Mouse (Mus musculus): ENCODE results near the gene Hinfp. TPM values are rescaled to one million over a fixed set of nuclear protein-coding genes. Genes with fewer than 3 reads are reported as not detected.

The Hinfp gene
- total and polyA plus RNA-seq, 2 experiments: 7.6 to 16.9 TPM

DNA sequence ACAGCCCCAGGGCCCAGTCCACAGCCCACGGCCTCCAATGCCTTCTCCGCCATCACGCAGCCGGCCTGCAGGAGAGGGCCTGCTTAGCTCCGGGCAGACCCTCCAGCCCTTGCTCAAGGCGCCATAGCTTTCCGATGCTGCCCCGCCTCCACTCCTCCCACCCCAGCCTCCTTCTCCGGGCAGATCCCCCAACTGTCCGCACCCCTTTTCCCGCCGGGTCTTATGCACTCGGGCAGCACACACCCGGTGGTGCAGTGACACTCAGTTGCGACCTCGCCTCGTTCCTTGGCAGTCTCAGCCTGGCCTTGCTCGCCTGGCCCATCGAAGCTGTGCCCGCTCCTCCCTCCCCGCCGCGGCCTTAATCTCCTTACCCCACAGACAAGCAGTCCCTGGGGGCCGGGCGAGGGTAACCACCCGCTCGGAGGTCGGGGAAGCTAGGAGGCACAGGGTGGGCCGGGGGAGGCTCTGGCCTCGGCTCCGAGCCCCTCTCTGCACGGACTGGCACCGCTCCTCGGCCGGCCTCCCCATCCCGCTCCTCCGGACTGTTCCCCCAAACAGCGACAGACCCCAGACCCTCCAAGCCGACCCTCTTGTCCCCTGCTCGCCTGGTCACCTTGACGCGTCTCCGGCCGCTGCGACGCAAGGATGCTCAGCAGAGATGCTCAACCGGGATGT, 17.9 kb downstream of the Hinfp start:
- 10% methylated on average over 45 of the region's 47 CpGs for WGBS
- Histone ChIP-seq H3K9ac (ENCODE audit: low read depth, low read length) (peak overlapping the region; percentile 14; the same call in 1 of the 2 replicates), H3K36me3 (ENCODE audit: control insufficient read depth, insufficient read depth, low read length) (0 out of 2 replicates have a peak, but pooled peaks cover 2% of the 10 kb centered on the region), H3K79me2 (ENCODE audit: control insufficient read depth, insufficient read depth, low read length) (no peaks in the 10 kb centered on the region), H3K4me1 (ENCODE audit: control insufficient read depth, insufficient read depth, low read length) (peaks cover 4% of the 10 kb centered on the region; the same call in 1 of the 2 replicates), H3K27me3 (ENCODE audit: control insufficient read depth, insufficient read depth, low read length) (peaks cover 13% of the 10 kb centered on the region), H3K27ac (replicated peaks; ENCODE audit: insufficient read depth, low read depth, low read length) (no peak overlapping the region), H3K4me3 (ENCODE audit: insufficient read depth, low read depth, low read length) (peak overlapping the region; percentile 31; the same call in 1 of the 2 replicates)
- DNase-seq (ENCODE audit: extremely low read depth, low read depth, low spot score): no peak
- TF ChIP-seq POLR2A (IDR thresholded peaks at IDR 0.05; ENCODE audit: extremely low read depth, insufficient read depth, low read length) (no peak), CTCF (IDR thresholded peaks at IDR 0.05; ENCODE audit: low read depth, low read length) (no peak)

DNA sequence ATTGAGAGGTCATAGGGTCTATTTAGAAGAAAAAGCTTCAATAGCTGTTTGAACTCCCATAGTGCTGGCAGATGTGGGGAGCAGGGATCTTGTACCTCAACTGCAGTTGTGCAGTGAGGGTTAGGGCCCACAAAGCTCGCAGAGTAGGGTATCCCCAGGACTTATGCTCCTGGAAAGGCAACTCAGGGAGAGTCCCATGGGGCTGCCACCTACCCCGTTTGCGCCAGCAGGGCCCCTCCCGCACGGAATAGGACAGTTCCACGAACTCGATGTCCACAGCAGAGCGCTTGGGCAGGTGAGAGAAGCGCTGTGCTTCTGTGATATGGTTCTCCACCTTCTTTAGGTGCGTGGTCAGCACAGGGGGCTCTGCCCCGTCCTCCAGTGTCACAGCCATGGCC, 18.5 kb downstream of the Hinfp start:
- Histone ChIP-seq H3K9ac (ENCODE audit: low read depth, low read length) (no peak overlapping the region), H3K4me3 (ENCODE audit: insufficient read depth, low read depth, low read length) (no peak overlapping the region), H3K27ac (replicated peaks; ENCODE audit: insufficient read depth, low read depth, low read length) (no peak overlapping the region), H3K4me1 (ENCODE audit: control insufficient read depth, insufficient read depth, low read length) (peaks cover 4% of the 10 kb centered on the region; the same call in 1 of the 2 replicates), H3K36me3 (ENCODE audit: control insufficient read depth, insufficient read depth, low read length) (no peaks in the 10 kb centered on the region), H3K79me2 (ENCODE audit: control insufficient read depth, insufficient read depth, low read length) (no peaks in the 10 kb centered on the region), H3K27me3 (ENCODE audit: control insufficient read depth, insufficient read depth, low read length) (peaks cover 13% of the 10 kb centered on the region)
- DNase-seq (ENCODE audit: extremely low read depth, low read depth, low spot score): no peak
- 40% methylated on average over 11 of the region's 11 CpGs for WGBS
- no peak for TF ChIP-seq POLR2A (IDR thresholded peaks at IDR 0.05; ENCODE audit: extremely low read depth, insufficient read depth, low read length)

DNA sequence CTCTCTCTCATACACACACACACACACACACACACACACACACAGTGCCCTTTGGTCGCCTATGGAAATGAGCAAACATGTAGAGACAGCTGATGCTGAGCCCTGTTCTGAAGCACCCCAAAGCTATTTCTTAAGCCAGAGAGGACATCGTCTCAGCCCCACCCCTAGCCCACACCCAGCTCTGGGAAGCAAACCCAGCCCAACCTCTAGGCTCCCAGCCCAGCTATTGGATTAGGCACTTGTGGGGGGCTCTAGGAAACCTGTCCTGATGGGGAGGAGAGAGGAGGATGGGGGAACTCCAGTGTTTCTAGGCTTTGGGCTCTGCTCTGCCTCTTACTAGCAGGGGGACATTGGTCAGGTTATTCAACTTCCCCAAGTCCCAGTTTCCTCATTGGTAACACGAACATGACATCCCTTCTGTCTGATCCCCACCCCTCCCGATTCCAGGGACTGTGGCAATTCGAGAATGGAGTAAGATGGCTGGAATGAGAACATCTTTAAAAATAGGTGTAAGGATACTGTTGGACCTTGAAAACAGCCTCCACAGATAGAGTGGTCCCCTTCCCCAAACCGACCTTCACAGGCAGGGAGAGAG, 19.1 kb downstream of the Hinfp start:
- H3K36me3 ChIP-seq (ENCODE audit: control insufficient read depth, insufficient read depth, low read length): no peaks in the 10 kb centered on the region
- TF ChIP-seq CTCF (IDR thresholded peaks at IDR 0.05; ENCODE audit: low read depth, low read length): no peak
- TF ChIP-seq POLR2A (IDR thresholded peaks at IDR 0.05; ENCODE audit: extremely low read depth, insufficient read depth, low read length): no peak
- H3K79me2 ChIP-seq (ENCODE audit: control insufficient read depth, insufficient read depth, low read length): no peaks in the 10 kb centered on the region
- peaks cover 4% of the 10 kb centered on the region; the same call in 1 of the 2 replicates for H3K4me1 ChIP-seq (ENCODE audit: control insufficient read depth, insufficient read depth, low read length)
- no peak overlapping the region for H3K27ac ChIP-seq (replicated peaks; ENCODE audit: insufficient read depth, low read depth, low read length)
- H3K4me3 ChIP-seq (ENCODE audit: insufficient read depth, low read depth, low read length): no peak overlapping the region
- 25% methylated on average over 6 of the region's 6 CpGs for WGBS
- H3K27me3 ChIP-seq (ENCODE audit: control insufficient read depth, insufficient read depth, low read length): peaks cover 13% of the 10 kb centered on the region
- no peak for DNase-seq (ENCODE audit: extremely low read depth, low read depth, low spot score)
- H3K9ac ChIP-seq (ENCODE audit: low read depth, low read length): no peak overlapping the region

DNA sequence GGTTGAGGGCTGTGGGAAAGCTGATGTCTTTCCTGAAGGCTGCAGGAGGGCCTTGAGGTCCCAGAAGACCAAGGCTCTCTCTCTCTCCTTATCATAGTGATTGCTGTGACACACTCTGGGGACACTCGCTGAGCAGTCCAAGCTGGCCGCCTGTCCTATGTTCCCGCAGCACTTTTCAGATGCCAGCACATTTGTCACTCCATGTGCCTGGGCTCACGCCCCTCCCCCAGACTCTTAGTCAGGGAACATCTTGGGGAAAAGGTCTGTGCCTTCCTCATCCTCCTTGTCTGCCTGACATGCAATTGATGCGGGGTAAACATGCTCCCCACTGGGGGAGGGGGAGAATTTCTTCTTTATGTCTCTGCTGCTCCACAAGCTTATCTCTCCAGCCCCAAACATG, 22.3 kb downstream of the Hinfp start:
- Histone ChIP-seq H3K4me1 (ENCODE audit: control insufficient read depth, insufficient read depth, low read length) (0 out of 2 replicates have a peak, but pooled peaks cover 4% of the 10 kb centered on the region), H3K79me2 (ENCODE audit: control insufficient read depth, insufficient read depth, low read length) (no peaks in the 10 kb centered on the region), H3K27ac (replicated peaks; ENCODE audit: insufficient read depth, low read depth, low read length) (no peak overlapping the region), H3K4me3 (ENCODE audit: insufficient read depth, low read depth, low read length) (no peak overlapping the region), H3K36me3 (ENCODE audit: control insufficient read depth, insufficient read depth, low read length) (no peaks in the 10 kb centered on the region), H3K27me3 (ENCODE audit: control insufficient read depth, insufficient read depth, low read length) (peaks cover 13% of the 10 kb centered on the region), H3K9ac (ENCODE audit: low read depth, low read length) (no peak overlapping the region)
- TF ChIP-seq CTCF (IDR thresholded peaks at IDR 0.05; ENCODE audit: low read depth, low read length) (no peak), POLR2A (IDR thresholded peaks at IDR 0.05; ENCODE audit: extremely low read depth, insufficient read depth, low read length) (no peak)
- WGBS: 69% methylated on average over 5 of the region's 5 CpGs
- DNase-seq (ENCODE audit: extremely low read depth, low read depth, low spot score): no peak

DNA sequence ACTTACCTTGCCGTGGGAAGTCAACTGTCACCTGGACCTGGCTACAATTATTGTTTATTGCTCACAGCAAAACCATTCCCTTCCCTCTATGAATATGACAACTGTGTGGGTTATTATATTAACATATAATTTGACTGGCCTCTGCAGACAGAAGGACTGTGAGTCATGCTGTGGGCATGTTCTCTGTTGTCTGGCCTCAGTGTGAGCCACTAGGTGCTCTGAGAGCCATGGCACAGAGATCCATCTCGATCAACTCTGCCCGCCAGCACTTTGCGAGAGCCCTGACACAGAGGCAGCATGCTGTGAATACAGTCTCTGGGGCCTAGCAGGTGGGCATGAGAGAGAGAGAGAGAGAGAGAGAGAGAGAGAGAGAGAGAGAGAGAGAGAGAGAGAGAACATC, 35.5 kb downstream of the Hinfp start:
- H3K27me3 ChIP-seq (ENCODE audit: control insufficient read depth, insufficient read depth, low read length): no peaks in the 10 kb centered on the region
- no peaks in the 10 kb centered on the region for H3K79me2 ChIP-seq (ENCODE audit: control insufficient read depth, insufficient read depth, low read length)
- no peak overlapping the region for H3K9ac ChIP-seq (ENCODE audit: low read depth, low read length)
- no peak for TF ChIP-seq POLR2A (IDR thresholded peaks at IDR 0.05; ENCODE audit: extremely low read depth, insufficient read depth, low read length)
- no peak for TF ChIP-seq CTCF (IDR thresholded peaks at IDR 0.05; ENCODE audit: low read depth, low read length)
- no peak overlapping the region for H3K27ac ChIP-seq (replicated peaks; ENCODE audit: insufficient read depth, low read depth, low read length)
- H3K4me3 ChIP-seq (ENCODE audit: insufficient read depth, low read depth, low read length): no peak overlapping the region
- 91% methylated on average over 4 of the region's 4 CpGs for WGBS
- no peaks in the 10 kb centered on the region for H3K36me3 ChIP-seq (ENCODE audit: control insufficient read depth, insufficient read depth, low read length)
- H3K4me1 ChIP-seq (ENCODE audit: control insufficient read depth, insufficient read depth, low read length): peaks cover 8% of the 10 kb centered on the region
- no peak for DNase-seq (ENCODE audit: extremely low read depth, low read depth, low spot score)

DNA sequence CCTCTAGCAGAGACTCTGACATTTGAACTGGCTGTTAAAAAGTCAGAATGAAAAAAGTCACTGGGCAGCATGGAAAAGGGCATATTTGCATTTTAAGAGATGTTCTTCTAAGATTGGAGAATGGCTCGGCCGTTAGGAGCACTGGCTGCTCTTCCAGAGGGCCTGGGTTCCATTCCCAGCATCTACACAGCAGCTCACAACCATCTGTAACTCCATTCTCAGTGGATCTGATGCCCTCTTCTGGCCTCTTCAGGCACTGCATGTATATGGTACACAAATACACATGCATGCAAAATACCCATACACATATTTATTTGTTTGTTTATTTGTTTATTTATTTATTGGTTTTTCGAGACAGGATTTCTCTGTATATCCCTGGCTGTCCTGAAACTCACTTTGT, 36.4 kb downstream of the Hinfp start:
- Histone ChIP-seq H3K79me2 (ENCODE audit: control insufficient read depth, insufficient read depth, low read length) (no peaks in the 10 kb centered on the region), H3K36me3 (ENCODE audit: control insufficient read depth, insufficient read depth, low read length) (no peaks in the 10 kb centered on the region), H3K27ac (replicated peaks; ENCODE audit: insufficient read depth, low read depth, low read length) (no peak overlapping the region), H3K9ac (ENCODE audit: low read depth, low read length) (no peak overlapping the region), H3K27me3 (ENCODE audit: control insufficient read depth, insufficient read depth, low read length) (no peaks in the 10 kb centered on the region), H3K4me3 (ENCODE audit: insufficient read depth, low read depth, low read length) (no peak overlapping the region), H3K4me1 (ENCODE audit: control insufficient read depth, insufficient read depth, low read length) (peaks cover 8% of the 10 kb centered on the region)
- DNase-seq (ENCODE audit: extremely low read depth, low read depth, low spot score): peak; percentile 28
- TF ChIP-seq CTCF (IDR thresholded peaks at IDR 0.05; ENCODE audit: low read depth, low read length) (peak; percentile 53), POLR2A (IDR thresholded peaks at IDR 0.05; ENCODE audit: extremely low read depth, insufficient read depth, low read length) (no peak)
- 84% methylated on average over 3 of the region's 3 CpGs for WGBS
